Mouse (Mus musculus): ENCODE measurements around the gene Kcnip4. TPM values are rescaled to one million over a fixed set of nuclear protein-coding genes. Genes with fewer than 3 reads are reported as not detected.
A peak's percentile ranks its signal among the peaks of the same experiment; 100 is the strongest.

The Kcnip4 gene
- total and polyA plus RNA-seq, 2 experiments from 2014 or later, result 14.3 to 18.6 TPM

- no peaks in the 10 kb centered on the region for H3K36me3 ChIP-seq (ENCODE audit: insufficient read depth)
- no peak for TF ChIP-seq CTCF (IDR thresholded peaks at IDR 0.05; ENCODE audit: low read depth)
- no peak overlapping the region for H3K4me2 ChIP-seq (ENCODE audit: low read depth)
- H3K27me3 ChIP-seq (ENCODE audit: insufficient read depth, low read length), result no peaks in the 10 kb centered on the region
- no peaks in the 10 kb centered on the region for H3K4me1 ChIP-seq (ENCODE audit: insufficient read depth)
- WGBS, result 37% methylated on average over 2 of the region's 2 CpGs
- no peak for DNase-seq
- no peaks in the 10 kb centered on the region for H3K9me3 ChIP-seq (ENCODE audit: low read length)
- no peak overlapping the region for H3K4me3 ChIP-seq (ENCODE audit: low read depth, low read length)
- no peak overlapping the region for H3K27ac ChIP-seq (ENCODE audit: low read depth, low read length)
- no peak for ATAC-seq
- no peak overlapping the region for H3K9ac ChIP-seq
These were observed 232.3 kb downstream of the Kcnip4 start for GRCm38 (mm10) chr5:49292421-49292820.

GRCm38 (mm10) chr5:49291801-49292200, 232.9 kb downstream of the Kcnip4 start:
- DNase-seq, result no peak
- 39% methylated on average over 3 of the region's 3 CpGs for WGBS
- H3K27ac ChIP-seq (ENCODE audit: low read depth, low read length), result no peak overlapping the region

GRCm38 (mm10) chr5:49285455-49286135, 239.1 kb downstream of the Kcnip4 start:
- H3K4me2 ChIP-seq (ENCODE audit: low read depth), result peak overlapping the region; percentile 57
- peak overlapping the region; percentile 32 for H3K4me3 ChIP-seq (ENCODE audit: low read depth, low read length)
- H3K36me3 ChIP-seq (ENCODE audit: insufficient read depth), result no peaks in the 10 kb centered on the region
- 11% methylated on average over 12 of the region's 12 CpGs for WGBS
- peak; percentile 48; the same call in 1 of the 2 replicates for ATAC-seq
- no peak overlapping the region for H3K27ac ChIP-seq (ENCODE audit: low read depth, low read length)
- H3K4me1 ChIP-seq (ENCODE audit: insufficient read depth), result no peaks in the 10 kb centered on the region; the same call in 1 of the 2 replicates
- H3K9ac ChIP-seq, result peak overlapping the region; percentile 28; the same call in 1 of the 2 replicates
- H3K27me3 ChIP-seq (ENCODE audit: insufficient read depth, low read length), result no peaks in the 10 kb centered on the region
- no peaks in the 10 kb centered on the region for H3K9me3 ChIP-seq (ENCODE audit: low read length)
- TF ChIP-seq CTCF (IDR thresholded peaks at IDR 0.05; ENCODE audit: low read depth), result no peak
- DNase-seq, result no peak

More at GRCm38 (mm10) chr5:49291801-49292200, 232.9 kb downstream of the Kcnip4 start:
- no peak overlapping the region for H3K4me3 ChIP-seq (ENCODE audit: low read depth, low read length)
- H3K9me3 ChIP-seq (ENCODE audit: low read length), result no peaks in the 10 kb centered on the region
- no peaks in the 10 kb centered on the region for H3K4me1 ChIP-seq (ENCODE audit: insufficient read depth)
- no peak for TF ChIP-seq CTCF (IDR thresholded peaks at IDR 0.05; ENCODE audit: low read depth)
- H3K27me3 ChIP-seq (ENCODE audit: insufficient read depth, low read length), result no peaks in the 10 kb centered on the region
- no peaks in the 10 kb centered on the region for H3K36me3 ChIP-seq (ENCODE audit: insufficient read depth)
- H3K4me2 ChIP-seq (ENCODE audit: low read depth), result no peak overlapping the region
- no peak overlapping the region for H3K9ac ChIP-seq
- peak; percentile 29; the same call in 1 of the 2 replicates for ATAC-seq

- Histone ChIP-seq H3K27me3 (ENCODE audit: insufficient read depth, low read length) (no peaks in the 10 kb centered on the region), H3K4me1 (ENCODE audit: insufficient read depth) (no peaks in the 10 kb centered on the region; the same call in 1 of the 2 replicates), H3K9ac (no peak overlapping the region), H3K27ac (ENCODE audit: low read depth, low read length) (no peak overlapping the region), H3K4me2 (ENCODE audit: low read depth) (peak overlapping the region; percentile 57), H3K4me3 (ENCODE audit: low read depth, low read length) (peak overlapping the region; percentile 32), H3K36me3 (ENCODE audit: insufficient read depth) (no peaks in the 10 kb centered on the region), H3K9me3 (ENCODE audit: low read length) (no peaks in the 10 kb centered on the region)
- WGBS, result 9% methylated on average over 6 of the region's 6 CpGs
- TF ChIP-seq CTCF (IDR thresholded peaks at IDR 0.05; ENCODE audit: low read depth), result peak; percentile 18; the same call in 1 of the 2 replicates
- DNase-seq, result no peak
- peak; percentile 61; the same call in 1 of the 2 replicates for ATAC-seq
These were observed 239.9 kb downstream of the Kcnip4 start for GRCm38 (mm10) chr5:49284776-49285175.

GRCm38 (mm10) chr5:49283403-49283802, 241.3 kb downstream of the Kcnip4 start:
- Histone ChIP-seq H3K27me3 (ENCODE audit: insufficient read depth, low read length) (no peaks in the 10 kb centered on the region), H3K4me3 (ENCODE audit: low read depth, low read length) (no peak overlapping the region), H3K9me3 (ENCODE audit: low read length) (no peaks in the 10 kb centered on the region), H3K9ac (no peak overlapping the region), H3K4me1 (ENCODE audit: insufficient read depth) (no peaks in the 10 kb centered on the region; the same call in 1 of the 2 replicates), H3K36me3 (ENCODE audit: insufficient read depth) (no peaks in the 10 kb centered on the region), H3K4me2 (ENCODE audit: low read depth) (no peak overlapping the region), H3K27ac (ENCODE audit: low read depth, low read length) (no peak overlapping the region)
- TF ChIP-seq CTCF (IDR thresholded peaks at IDR 0.05; ENCODE audit: low read depth), result no peak
- no peak for ATAC-seq
- WGBS, result 60% methylated on average over 5 of the region's 5 CpGs
- no peak for DNase-seq

GRCm38 (mm10) chr5:49271864-49272263, 252.8 kb downstream of the Kcnip4 start:
- no peak overlapping the region for H3K9ac ChIP-seq
- no peak overlapping the region for H3K4me3 ChIP-seq (ENCODE audit: low read depth, low read length)
- ATAC-seq (no peak), DNase-seq (no peak)
- H3K27ac ChIP-seq (ENCODE audit: low read depth, low read length), result no peak overlapping the region
- H3K4me1 ChIP-seq (ENCODE audit: insufficient read depth), result no peaks in the 10 kb centered on the region
- no peaks in the 10 kb centered on the region for H3K9me3 ChIP-seq (ENCODE audit: low read length)
- no peak for TF ChIP-seq CTCF (IDR thresholded peaks at IDR 0.05; ENCODE audit: low read depth)
- H3K36me3 ChIP-seq (ENCODE audit: insufficient read depth), result no peaks in the 10 kb centered on the region
- no peak overlapping the region for H3K4me2 ChIP-seq (ENCODE audit: low read depth)
- H3K27me3 ChIP-seq (ENCODE audit: insufficient read depth, low read length), result no peaks in the 10 kb centered on the region

- Histone ChIP-seq H3K9me3 (ENCODE audit: low read length) (no peaks in the 10 kb centered on the region), H3K4me1 (ENCODE audit: insufficient read depth) (no peaks in the 10 kb centered on the region), H3K27me3 (ENCODE audit: insufficient read depth, low read length) (no peaks in the 10 kb centered on the region), H3K27ac (ENCODE audit: low read depth, low read length) (no peak overlapping the region), H3K4me2 (ENCODE audit: low read depth) (no peak overlapping the region), H3K4me3 (ENCODE audit: low read depth, low read length) (no peak overlapping the region), H3K36me3 (ENCODE audit: insufficient read depth) (no peaks in the 10 kb centered on the region), H3K9ac (no peak overlapping the region)
- TF ChIP-seq CTCF (IDR thresholded peaks at IDR 0.05; ENCODE audit: low read depth), result no peak
- DNase-seq (no peak), ATAC-seq (no peak)
- 78% methylated on average over 8 of the region's 8 CpGs for WGBS
These were observed 255.9 kb downstream of the Kcnip4 start for GRCm38 (mm10) chr5:49268807-49269206.
